Mouse (Mus musculus) adrenal gland, postnatal 4 days (tissue): ENCODE measurements around the gene Arv1. TPM values are rescaled to one million over a fixed set of nuclear protein-coding genes. Genes with fewer than 3 reads are reported as not detected.

Experiments used
- total RNA-seq, 2 experiments: library from RNA; stranded (reverse); gene quantifications; 2 replicates each; pipeline ENCODE4 v1.2.3; 2021

Arv1 gene
- total RNA-seq, 2 experiments from 2014 or later: 20.0 to 20.9 TPM

Other genes starting within 250 kb of the Arv1 start
- 10 to 100 TPM; 51.6 to 53.8 TPM for gene Cog2, start 201.4 kb upstream of the Arv1 start, total RNA-seq
- 100 to 1,000 TPM in 1 of 2 experiments, 1 to 10 TPM in 1; 8.3 to 104 TPM for gene Agt, start 152.4 kb upstream of the Arv1 start, total RNA-seq
- gene Capn9, start 146.0 kb upstream of the Arv1 start, total RNA-seq: under 1 TPM; 0.23 to 0.59 TPM
- 10 to 100 TPM; 75.8 to 77.2 TPM for gene 2310022B05Rik, start 58.8 kb upstream of the Arv1 start, total RNA-seq
- 10 to 100 TPM; 50.1 to 53.1 TPM for gene Ttc13, start 156 bp upstream of the Arv1 start, total RNA-seq
- 1 to 10 TPM; 1.5 to 1.8 TPM for gene Fam89a, start 29.7 kb downstream of the Arv1 start, total RNA-seq
- 1 to 10 TPM; 3.9 to 4.5 TPM for gene Trim67, start 71.0 kb downstream of the Arv1 start, total RNA-seq
- 100 to 1,000 TPM; 105 to 106 TPM for gene Gnpat, start 140.9 kb downstream of the Arv1 start, total RNA-seq
- gene 2810004N23Rik, start 141.0 kb downstream of the Arv1 start, total RNA-seq: 10 to 100 TPM; 37.8 to 38.9 TPM
- 10 to 100 TPM; 17.1 to 19.8 TPM for gene Exoc8, start 175.6 kb downstream of the Arv1 start, total RNA-seq
- gene Sprtn, start 175.7 kb downstream of the Arv1 start, total RNA-seq: 10 to 100 TPM; 26.1 to 28.0 TPM
- gene Egln1, start 227.2 kb downstream of the Arv1 start, total RNA-seq: 10 to 100 TPM; 45.2 to 47.4 TPM